Mouse (Mus musculus) stomach, postnatal 0 days (tissue): ENCODE data around the gene Aplp2.

Experiments used
- CTCF ChIP-seq: IDR thresholded peaks from 2 replicates; pipeline ENCODE4 v1.5.1; 2016; ENCODE audit warnings: antibody characterized with exemption, low read depth, mild to moderate bottlenecking, moderate library complexity
- EP300 ChIP-seq: optimal IDR thresholded peaks from 2 replicates; pipeline ENCODE3; 2016; ENCODE audit warnings: antibody characterized with exemption

DNA sequence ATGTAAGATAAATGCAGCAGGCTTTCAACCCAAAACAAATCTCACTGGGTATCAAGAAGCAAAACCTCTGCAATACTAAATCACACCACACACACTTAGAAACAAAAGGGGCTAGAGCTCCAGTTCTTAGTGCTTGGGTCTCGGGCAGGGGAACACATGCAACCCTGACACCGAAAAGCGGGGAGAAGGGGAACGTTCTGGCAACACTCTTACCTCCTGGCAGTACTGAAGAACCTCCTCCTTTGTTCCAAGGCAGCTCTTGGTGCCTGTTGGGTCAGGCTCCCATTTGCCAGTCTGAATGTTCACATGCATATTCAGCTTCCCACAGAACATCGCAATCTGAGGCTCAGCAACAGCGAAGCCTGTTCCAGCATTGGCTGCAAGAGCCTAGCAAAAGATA is 33.9 kb downstream of the Aplp2 start:
- TF ChIP-seq CTCF (no peak), EP300 (no peak)
